Mouse (Mus musculus) spleen, adult 10 weeks (tissue): ENCODE measurements around the gene Dpp3. TPM values are rescaled to one million over a fixed set of nuclear protein-coding genes. Genes with fewer than 3 reads are reported as not detected.

Experiments used
- polyA plus RNA-seq: library from polyadenylated mRNA; stranded (reverse); fragments of 350-450 nt; fragmentation: Illumina TruSeq; extraction: RNeasy Lipid Tissue Mini Kit (QIAGEN cat#74804); gene quantifications from one replicate; pipeline ENCODE4 v1.2.3, GENCODE M21; 2015; ENCODE audit warnings: low replicate concordance; ENCODE audit not compliant: insufficient read depth

Dpp3 gene
- 28.7 TPM for polyA plus RNA-seq

DNA sequence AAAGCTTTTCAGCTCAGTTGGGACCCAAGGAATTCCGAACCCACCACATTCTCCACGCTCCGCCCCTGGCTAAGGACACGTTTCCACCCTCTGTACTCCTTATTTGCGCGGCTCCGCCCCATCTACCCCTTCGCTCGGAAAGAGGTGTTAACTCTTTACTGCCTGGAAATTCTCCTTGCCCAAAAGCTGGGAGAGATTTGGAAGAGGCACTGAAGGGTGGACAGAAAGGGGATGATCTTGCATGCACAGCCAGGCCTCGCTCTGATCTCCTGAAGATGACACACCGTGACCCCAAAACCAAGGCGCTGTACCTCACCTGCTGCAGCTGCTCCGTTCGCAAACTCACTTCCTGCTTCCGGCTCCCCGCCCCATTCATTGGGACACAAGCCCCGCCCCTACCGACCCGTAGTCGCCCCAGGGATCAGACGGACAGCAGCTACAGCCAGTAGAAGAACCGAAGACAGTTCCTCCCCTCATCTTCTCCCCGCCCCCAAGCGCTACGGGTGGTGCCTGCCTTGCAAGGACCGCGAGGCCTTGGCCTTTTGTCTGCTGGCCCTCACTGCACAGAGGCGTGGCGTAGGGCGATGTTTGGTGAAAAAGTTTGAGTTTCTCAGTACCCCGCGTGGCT is at the start of gene Dpp3:
Gene Dpp3 (minus strand): TSS at position 384 of the 628 bp plus-strand sequence.

DNA sequence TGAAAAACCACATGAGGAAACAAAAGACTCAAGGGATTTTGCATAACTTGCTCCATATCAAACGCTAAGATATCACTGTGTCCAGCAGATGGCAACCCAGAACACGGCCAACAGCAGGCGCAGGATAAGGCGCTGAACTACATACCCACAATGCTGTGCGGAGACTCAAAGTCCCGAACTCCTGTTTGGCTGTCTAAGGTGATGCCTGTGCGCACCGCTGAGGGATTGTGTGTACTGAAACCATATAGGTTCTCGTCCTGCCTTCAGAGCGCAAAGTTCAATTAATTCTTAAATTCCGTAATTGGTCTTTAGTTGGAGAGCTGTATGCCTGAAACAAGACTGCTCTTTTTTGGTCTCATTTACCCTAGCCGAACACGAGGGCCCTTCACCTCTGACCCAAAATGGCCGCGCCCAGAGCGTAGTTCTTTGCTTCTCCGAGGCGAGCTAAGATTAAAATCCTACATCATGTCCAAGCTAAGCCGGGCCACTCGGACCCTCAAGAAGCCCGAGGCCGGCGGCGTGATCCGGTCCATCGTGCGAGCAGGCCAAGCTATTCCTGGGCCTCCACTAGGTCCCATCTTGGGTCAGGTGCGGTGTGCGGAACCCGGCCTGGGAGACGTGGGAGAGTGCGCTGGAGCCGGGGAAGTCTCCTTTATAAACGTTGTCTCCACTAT is 34.0 kb upstream of the Dpp3 start, which contains the start of gene Mrpl11:
Gene Mrpl11 (plus strand): TSS at position 220 of the 674 bp plus-strand sequence.

DNA sequence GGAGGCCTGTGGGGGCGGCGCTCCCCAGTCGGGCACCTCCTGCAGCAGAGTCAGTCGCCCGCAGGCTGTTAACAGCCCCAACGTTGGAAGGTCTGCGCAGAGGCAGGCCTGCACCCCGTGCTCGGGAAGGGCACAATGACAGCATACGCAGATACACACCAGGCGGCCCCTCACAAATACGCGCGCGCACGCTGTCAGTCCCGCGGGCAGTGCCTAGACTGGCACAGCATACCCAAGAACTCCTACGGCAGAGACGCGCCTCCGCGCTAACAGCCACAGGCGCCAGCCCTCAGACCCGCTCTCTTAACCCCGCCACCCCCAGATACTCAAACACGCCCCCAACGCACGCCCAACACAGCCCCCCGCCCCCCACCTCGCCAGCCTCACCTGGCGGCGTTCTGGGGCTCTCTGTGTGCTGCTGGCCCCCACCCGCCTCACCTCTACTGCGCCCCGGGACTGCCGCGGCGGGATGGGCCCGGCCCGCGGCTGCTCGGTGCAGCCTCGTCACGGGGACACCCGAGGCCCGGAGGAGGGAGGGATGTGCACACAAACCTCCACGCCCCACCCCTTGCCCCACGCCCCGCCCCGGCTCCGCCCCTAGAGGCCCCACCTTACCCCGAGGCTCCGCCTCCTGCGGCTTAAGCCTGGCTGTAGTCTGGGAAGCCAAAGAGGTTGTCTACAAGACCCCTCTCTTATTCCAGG is 14.6 kb upstream of the Dpp3 start, which contains the start of gene Peli3:
Gene Peli3 (minus strand): TSS at position 577 of the 702 bp plus-strand sequence.

DNA sequence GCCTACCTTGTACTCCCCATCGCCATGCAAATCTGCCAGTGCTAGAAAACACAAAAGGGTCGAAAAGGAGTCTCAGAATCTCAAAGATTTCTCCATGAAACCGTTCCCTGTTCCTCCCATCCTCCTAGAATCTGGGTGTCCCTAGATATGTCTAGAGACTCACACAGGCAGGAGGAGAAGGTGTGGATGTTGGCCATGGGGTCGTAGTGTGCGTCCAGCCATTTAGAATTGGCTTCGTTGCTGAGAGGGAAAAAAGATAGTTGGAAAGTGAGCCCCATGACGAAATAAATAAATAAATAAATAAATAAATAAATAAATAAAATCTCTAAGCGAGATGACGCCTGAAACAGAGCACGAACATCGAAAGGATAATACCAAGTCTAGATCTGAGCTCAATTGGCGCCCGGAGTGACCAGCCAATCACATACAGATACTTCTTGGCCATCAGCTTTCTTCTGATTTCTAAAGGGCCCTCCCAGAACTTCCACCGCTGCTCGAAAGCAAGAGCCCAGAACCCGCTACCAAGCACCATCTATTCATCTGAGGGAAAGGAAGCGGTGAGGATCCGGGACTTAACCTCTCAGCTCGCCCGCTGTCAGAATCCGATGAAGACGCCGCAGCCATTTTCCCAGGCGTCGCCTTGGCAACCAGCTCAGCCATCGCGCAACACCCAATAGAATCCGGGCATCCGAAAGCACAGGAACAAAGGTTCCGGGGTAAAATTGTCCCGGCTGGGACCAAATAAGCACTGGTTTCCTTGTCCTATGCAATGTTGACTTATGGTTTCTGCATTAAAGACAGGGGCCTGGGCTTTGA is 21.9 kb downstream of the Dpp3 start, which contains the start of gene Bbs1:
Gene Bbs1 (minus strand): TSS at position 650 of the 816 bp plus-strand sequence.

DNA sequence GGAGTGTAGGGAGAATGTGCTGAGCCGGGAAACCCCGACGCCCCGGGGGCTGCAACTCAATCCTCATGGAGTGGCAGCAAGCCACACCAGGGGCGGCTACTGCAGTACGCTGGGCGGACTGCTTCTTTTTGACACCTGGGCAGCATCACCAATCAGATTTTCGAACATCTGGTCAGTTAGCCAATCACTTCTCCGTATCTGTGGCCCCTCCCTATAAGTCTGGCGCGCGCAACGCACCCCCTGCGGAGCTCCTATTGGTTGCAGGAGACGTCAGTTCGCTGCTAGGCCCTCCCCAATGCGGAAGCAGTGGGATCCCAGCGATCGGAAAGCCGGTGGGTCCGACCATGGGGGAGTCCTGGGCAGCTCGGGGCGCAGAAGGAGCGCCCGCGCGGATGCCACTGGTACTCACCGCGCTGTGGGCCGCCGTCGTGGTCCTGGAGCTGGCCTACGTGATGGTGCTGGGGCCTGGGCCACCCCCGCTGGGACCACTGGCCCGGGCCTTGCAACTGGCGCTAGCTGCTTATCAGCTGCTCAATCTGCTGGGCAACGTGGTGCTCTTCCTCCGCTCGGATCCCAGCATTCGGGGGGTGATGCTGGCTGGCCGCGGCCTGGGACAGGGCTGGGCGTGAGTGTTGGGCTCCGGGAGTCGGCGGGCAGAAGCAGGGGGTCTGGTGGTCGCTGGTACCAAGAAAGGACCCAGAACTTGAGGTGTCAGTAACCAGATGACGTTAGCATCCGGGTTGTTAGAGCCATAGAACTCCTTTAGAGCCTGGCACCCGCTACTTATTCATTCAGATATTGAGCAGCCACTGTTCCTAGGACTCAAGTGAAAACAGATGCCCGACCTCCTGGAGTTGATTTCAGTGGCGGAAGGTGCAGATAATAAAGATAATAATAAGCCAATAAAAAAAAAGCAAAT is 49.4 kb downstream of the Dpp3 start, which contains the start of gene Zdhhc24:
Gene Zdhhc24 (plus strand): TSS at position 264 of the 919 bp plus-strand sequence.

DNA sequence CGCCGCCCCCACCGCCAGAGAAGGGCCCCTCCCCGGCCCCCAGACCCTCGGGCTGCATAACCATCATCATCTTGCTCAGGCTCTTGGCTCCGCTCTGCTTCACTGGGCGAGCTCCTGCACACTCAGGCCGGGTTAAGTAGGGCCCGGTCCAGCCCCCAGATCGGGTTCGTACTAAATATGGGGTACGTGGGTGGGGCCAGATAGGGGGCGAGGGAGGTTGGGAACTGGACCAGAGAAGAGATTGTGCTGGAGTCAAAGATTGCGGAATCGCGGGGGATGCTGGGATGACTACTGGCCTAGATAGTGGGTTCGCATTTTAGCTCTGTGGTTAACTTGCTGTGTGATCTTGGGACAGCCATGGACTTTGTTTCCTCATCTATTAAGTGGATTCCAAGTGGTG is 50.3 kb downstream of the Dpp3 start, which contains the start of gene Actn3:
Gene Actn3 (minus strand): TSS at position 125 of the 400 bp plus-strand sequence.

Other genes with a start within 250 kb of the Dpp3 start
- not detected for gene Gm960, start 229.6 kb downstream of the Dpp3 start, polyA plus RNA-seq
- 0.07 TPM for gene Sptbn2, start 217.1 kb downstream of the Dpp3 start, polyA plus RNA-seq
- 22.5 TPM for gene Rbm4b, start 171.8 kb downstream of the Dpp3 start, polyA plus RNA-seq
- gene Rbm4, start 134.4 kb downstream of the Dpp3 start, polyA plus RNA-seq = 37.4 TPM
- 33.4 TPM for gene Gm21992, start 116.7 kb downstream of the Dpp3 start, polyA plus RNA-seq
- 20.5 TPM for gene Rbm14, start 116.7 kb downstream of the Dpp3 start, polyA plus RNA-seq
- 16.5 TPM for gene Ccs, start 89.0 kb downstream of the Dpp3 start, polyA plus RNA-seq
- 0.07 TPM for gene Ccdc87, start 88.9 kb downstream of the Dpp3 start, polyA plus RNA-seq
- gene Ctsf, start 73.2 kb downstream of the Dpp3 start, polyA plus RNA-seq = 10.2 TPM
- not detected for gene Actn3, start 50.4 kb downstream of the Dpp3 start, polyA plus RNA-seq
- 17.8 TPM for gene Zdhhc24, start 49.6 kb downstream of the Dpp3 start, polyA plus RNA-seq
- 1.2 TPM for gene Bbs1, start 21.7 kb downstream of the Dpp3 start, polyA plus RNA-seq
- 0.64 TPM for gene Peli3, start 14.8 kb upstream of the Dpp3 start, polyA plus RNA-seq
- 45.7 TPM for gene Mrpl11, start 33.9 kb upstream of the Dpp3 start, polyA plus RNA-seq
- gene Npas4, start 62.0 kb upstream of the Dpp3 start, polyA plus RNA-seq = 0.28 TPM
- 1.3 TPM for gene Slc29a2, start 95.6 kb upstream of the Dpp3 start, polyA plus RNA-seq
- 10.3 TPM for gene B4gat1, start 110.5 kb upstream of the Dpp3 start, polyA plus RNA-seq
- 0.86 TPM for gene AC124502.3, start 110.6 kb upstream of the Dpp3 start, polyA plus RNA-seq
- gene Brms1, start 113.1 kb upstream of the Dpp3 start, polyA plus RNA-seq = 22.9 TPM
- 0.51 TPM for gene Rin1, start 122.2 kb upstream of the Dpp3 start, polyA plus RNA-seq
- 1.2 TPM for gene Cd248, start 139.8 kb upstream of the Dpp3 start, polyA plus RNA-seq
- 0.29 TPM for gene Tmem151a, start 157.2 kb upstream of the Dpp3 start, polyA plus RNA-seq
- 19.3 TPM for gene Yif1a, start 160.3 kb upstream of the Dpp3 start, polyA plus RNA-seq
- gene Cnih2, start 170.2 kb upstream of the Dpp3 start, polyA plus RNA-seq = not detected
- 50.7 TPM for gene Rab1b, start 178.8 kb upstream of the Dpp3 start, polyA plus RNA-seq
- gene Klc2, start 190.3 kb upstream of the Dpp3 start, polyA plus RNA-seq = 9.6 TPM